Mouse (Mus musculus) layer of hippocampus, postnatal 36 days (tissue): Measurements from ENCODE around the gene Rhbdf1. TPM values are rescaled to one million over a fixed set of nuclear protein-coding genes. Genes with fewer than 3 reads are reported as not detected.

Experiments used
- DNase-seq, 2 experiments: peaks; one replicate each; pipeline ENCODE4 v3.0.0; 2022
- total RNA-seq, 2 experiments: library from RNA; stranded (reverse); gene quantifications; 2 replicates each; pipeline ENCODE4 v1.2.3; 2021

The Rhbdf1 gene
- total RNA-seq, 2 experiments from 2014 or later = 13.4 to 16.5 TPM

GRCm38 (mm10) chr11:32238093-32238860, 16.2 kb upstream of the Rhbdf1 start:
- peak; percentile 65 to 67 for DNase-seq

GRCm38 (mm10) chr11:32237411-32237795, 15.3 kb upstream of the Rhbdf1 start:
- DNase-seq = no peak

GRCm38 (mm10) chr11:32236712-32237410, 14.8 kb upstream of the Rhbdf1 start:
- no peak for DNase-seq

GRCm38 (mm10) chr11:32236132-32236531, 14.0 kb upstream of the Rhbdf1 start:
- no peak for DNase-seq

- DNase-seq = peak; percentile 65 to 78
Measured at GRCm38 (mm10) chr11:32235646-32236045, 13.5 kb upstream of the Rhbdf1 start.

GRCm38 (mm10) chr11:32234816-32235485, 12.9 kb upstream of the Rhbdf1 start:
- no peak for DNase-seq

- DNase-seq = no peak
Measured at GRCm38 (mm10) chr11:32233895-32234294, 11.8 kb upstream of the Rhbdf1 start.

- no peak for DNase-seq
Measured at GRCm38 (mm10) chr11:32232848-32233247, 10.7 kb upstream of the Rhbdf1 start.

- no peak for DNase-seq
Measured at GRCm38 (mm10) chr11:32231125-32231524, 9.0 kb upstream of the Rhbdf1 start.

GRCm38 (mm10) chr11:32230220-32230619, 8.1 kb upstream of the Rhbdf1 start:
- no peak for DNase-seq

GRCm38 (mm10) chr11:32228292-32228845, 6.3 kb upstream of the Rhbdf1 start:
- no peak for DNase-seq

- no peak for DNase-seq
Measured at GRCm38 (mm10) chr11:32227555-32227954, 5.5 kb upstream of the Rhbdf1 start.

- DNase-seq = no peak
Measured at GRCm38 (mm10) chr11:32227041-32227440, 4.9 kb upstream of the Rhbdf1 start.

- DNase-seq = peak; percentile 84 to 86
Measured at GRCm38 (mm10) chr11:32226124-32226871, 4.2 kb upstream of the Rhbdf1 start, which contains the start of gene Mpg. Gene Mpg, plus strand, starts transcription at chr11:32226505.

GRCm38 (mm10) chr11:32225222-32226104, 3.4 kb upstream of the Rhbdf1 start:
- DNase-seq = no peak

GRCm38 (mm10) chr11:32224468-32225139, 2.5 kb upstream of the Rhbdf1 start:
- DNase-seq = no peak

- DNase-seq = no peak
Measured at GRCm38 (mm10) chr11:32223297-32223967, 1.3 kb upstream of the Rhbdf1 start.

- no peak for DNase-seq
Measured at GRCm38 (mm10) chr11:32222570-32223194, 582 bp upstream of the Rhbdf1 start.

GRCm38 (mm10) chr11:32221225-32221950, 712 bp downstream of the Rhbdf1 start:
- no peak for DNase-seq
